Mouse (Mus musculus): ENCODE results near the gene Tmem253.

Gene Tmem253

DNA sequence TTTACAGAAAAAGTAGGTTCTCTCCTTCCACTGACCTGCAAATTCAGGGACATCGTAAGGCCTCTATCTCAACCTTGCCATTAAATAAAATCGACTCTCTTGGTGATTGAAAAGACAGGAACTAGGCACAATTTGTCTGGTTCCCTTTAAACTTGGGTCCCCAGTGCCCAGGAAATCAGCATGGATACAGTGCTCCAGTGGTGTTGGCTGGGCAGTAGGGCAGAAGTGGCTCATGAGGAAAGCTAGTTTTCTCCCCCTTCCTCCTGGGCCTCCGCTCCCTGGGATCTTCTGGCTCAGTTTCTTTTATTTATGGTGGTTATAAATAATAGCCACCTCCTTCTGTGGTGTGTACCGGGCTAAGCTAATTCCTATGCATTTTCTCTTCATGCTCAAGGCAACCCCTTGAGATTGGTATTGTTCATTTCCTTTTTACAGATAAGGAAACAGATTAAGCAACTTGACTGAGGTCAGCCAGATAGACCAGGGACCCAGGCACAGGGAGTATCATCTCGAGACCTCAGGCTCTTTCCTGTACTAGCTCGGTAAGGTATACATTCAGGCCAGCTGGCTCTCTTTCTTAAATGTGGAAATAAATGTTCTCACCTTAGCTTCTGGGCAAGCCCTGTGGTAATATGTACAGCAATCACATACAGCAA lies at the start of gene Tmem253:
Tmem253 (plus strand) TSS at position 214 of the 656 bp plus-strand sequence.
- no peak for DNase-seq (ENCODE audit: low read depth, low spot score)

- no peak for DNase-seq (ENCODE audit: low read depth, low spot score)
Measured at GRCm38 (mm10) chr14:51967400-51967799, 48.1 kb upstream of the Tmem253 start.

DNA sequence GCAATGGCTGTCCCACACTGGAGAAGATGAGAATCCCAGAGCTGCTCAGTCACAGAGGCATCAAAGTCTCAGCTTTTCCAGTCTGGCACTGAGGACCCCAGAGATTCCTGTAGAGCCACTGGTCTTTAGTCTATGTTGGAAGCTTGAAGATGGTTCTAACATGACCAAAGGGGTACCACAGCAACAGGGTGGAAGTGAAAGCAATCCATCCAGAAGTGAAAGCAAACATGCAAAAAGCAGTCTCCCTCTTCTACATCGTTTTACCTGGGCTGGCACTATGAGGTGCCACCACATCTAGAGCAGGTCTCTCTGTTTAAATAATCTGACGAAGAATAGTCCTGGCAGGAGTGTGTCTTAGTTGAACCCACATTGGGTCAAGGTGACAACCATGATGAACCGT lies 36.2 kb upstream of the Tmem253 start:
- DNase-seq (ENCODE audit: low read depth, low spot score): no peak

- DNase-seq (ENCODE audit: low read depth, low spot score): no peak
Measured at GRCm38 (mm10) chr14:51983251-51983650, 32.2 kb upstream of the Tmem253 start.

DNA sequence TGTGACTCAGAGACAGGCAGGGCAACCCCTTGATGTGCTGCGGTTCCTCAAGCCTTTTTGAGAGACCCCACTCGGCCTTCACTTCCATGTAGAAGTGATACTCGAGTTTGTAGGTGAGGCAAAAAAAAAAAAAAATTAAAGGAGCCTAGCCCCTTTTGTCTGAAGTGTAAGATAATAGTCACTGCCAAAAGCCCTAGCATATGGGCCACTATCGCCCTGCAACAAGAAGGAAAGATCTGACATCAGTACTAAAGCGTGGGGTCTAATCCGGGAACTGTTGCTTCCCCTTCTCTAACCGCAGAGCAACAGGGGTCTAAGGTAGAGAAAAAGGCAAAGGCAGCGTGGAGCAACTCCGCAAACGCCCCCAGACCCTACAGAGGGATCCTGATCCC lies 31.6 kb upstream of the Tmem253 start:
- no peak for DNase-seq (ENCODE audit: low read depth, low spot score)

DNA sequence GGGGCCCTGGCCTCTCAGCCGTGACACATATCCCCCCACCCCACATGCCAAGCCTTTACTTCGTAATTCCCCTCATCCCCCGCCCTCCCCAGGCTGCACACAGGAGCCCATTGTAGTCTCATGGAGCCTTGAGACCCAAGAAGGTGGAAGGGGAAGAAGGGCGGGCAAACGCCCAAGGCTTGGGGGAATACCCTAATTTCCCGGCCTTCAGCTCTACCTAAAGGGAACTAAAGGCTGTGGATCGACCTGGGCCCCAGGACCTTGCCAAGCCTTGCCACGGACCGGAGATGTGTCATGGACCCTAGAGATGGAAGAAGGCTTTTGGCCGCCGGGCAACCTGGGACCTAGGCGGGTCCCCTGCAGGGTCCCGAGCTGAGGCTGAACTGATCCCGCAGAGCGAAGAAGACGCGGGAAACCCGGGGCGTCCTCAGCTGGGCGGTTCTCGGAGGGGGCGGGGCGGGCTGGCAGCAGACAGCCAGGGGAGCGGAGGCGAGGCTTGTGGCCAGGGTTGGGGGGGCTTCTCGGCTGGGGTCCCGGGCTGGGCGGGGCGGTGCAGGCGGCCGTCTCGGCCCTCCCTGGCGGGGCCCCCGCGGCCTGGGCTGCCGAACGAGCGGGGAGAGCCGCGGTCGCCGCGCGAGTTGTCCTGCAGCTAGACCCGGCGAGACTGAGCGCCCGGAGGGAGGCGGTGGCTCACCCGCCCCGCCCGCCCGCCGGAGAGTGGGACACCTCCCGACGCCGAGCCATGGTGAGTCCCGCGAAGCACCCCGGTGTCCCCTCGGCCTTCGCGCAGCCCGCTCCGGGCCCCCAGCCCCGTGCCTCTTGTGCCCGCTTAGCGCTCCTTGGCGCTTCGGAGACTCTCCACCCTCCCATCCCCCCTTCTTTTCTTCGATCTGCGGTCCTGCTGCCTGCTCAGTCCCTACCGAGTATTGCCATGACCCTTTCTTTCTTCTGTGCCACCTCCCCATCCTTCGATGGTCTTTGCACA lies 30.9 kb upstream of the Tmem253 start, which contains the start of gene Arhgef40:
Arhgef40 (plus strand) TSS at position 473 of the 985 bp plus-strand sequence.
- DNase-seq (ENCODE audit: low read depth, low spot score): peak; percentile 62

DNA sequence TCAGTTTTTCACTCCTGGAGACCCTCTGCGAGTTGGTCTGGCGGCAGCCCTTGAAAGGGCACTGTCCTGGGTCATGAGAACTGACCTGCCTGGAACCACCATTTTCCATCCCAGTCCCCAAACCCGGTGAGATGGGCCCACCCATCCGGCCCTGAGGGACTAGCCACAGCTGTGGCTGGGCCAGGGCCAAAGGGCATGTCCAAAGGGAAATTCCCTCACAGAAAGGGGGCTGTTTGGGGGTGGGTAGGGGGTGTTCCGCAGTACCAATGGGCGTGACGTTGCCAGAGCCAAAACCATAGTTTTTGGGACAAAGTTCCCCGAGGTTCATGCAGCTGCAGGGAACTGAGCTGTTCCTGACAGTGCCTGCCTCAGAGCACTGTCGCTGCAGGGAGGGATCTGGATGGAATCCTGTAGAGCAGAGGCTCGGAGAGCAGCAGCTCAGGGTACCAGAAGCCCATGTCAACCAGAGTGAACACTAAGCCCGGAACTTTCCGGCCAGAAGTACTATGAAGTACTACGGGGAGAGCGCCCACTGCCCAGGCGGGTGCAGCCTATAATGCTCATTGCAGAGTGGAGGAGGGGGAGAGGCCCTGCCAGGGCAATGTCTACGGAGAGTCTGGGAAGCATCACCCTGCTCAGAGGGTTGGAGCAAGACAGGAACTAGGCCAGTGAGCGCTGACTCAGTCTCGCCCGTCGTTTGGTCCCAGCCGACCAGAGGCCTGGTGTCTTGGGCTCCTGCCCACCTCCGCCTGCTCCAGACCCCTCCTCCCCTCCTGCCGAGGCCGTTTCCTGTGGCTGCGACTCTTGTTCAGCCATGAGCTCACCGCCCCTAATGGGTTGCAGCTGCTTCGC lies 29.9 kb upstream of the Tmem253 start:
- peak; percentile 45 for DNase-seq (ENCODE audit: low read depth, low spot score)

GRCm38 (mm10) chr14:51986153-51986505 lies 29.3 kb upstream of the Tmem253 start:
- DNase-seq (ENCODE audit: low read depth, low spot score): no peak

GRCm38 (mm10) chr14:51987177-51987576 lies 28.3 kb upstream of the Tmem253 start:
- DNase-seq (ENCODE audit: low read depth, low spot score): no peak

DNA sequence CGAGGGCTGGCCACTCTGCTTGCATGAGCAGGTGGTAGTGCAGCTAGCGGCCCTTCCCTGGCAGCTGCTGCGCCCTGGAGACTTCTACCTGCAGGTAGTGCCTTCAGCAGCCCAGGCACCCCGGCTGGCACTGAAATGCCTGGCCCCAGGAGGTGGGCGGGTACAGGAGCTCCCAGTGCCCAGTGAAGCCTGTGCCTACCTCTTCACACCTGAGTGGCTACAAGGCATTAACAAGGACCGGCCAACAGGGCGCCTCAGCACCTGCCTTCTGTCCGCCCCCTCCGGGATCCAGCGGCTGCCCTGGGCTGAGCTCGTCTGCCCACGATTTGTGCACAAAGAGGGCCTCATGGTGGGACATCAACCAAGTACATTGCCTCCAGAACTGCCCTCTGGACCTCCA lies 26.7 kb upstream of the Tmem253 start:
- DNase-seq (ENCODE audit: low read depth, low spot score): peak; percentile 17

DNA sequence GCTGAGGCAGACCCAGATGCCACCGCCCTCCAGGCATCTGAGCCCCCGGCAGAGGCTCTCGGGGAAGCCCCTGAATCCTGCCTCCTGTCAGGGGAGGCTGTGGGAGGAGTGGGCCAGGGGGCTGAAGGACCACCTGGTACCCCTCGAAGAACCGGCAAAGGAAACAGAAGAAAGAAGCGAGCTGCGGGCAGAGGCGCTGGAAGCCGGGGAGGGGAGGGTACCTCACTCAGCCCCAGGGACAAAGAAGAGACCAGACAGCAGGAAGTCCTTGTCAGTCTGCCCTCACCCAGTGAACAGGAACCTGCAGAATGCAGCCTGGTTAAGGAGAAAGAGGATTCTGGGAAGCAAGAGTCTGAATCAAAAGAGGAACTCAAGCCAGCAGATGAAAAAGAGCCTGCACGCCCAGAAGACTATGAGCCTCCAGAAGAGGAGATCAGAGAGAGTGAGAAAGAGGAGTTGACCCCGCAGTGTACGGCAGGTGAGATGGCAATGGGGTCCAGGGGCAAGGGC lies 25.9 kb upstream of the Tmem253 start:
- DNase-seq (ENCODE audit: low read depth, low spot score): peak; percentile 17

DNA sequence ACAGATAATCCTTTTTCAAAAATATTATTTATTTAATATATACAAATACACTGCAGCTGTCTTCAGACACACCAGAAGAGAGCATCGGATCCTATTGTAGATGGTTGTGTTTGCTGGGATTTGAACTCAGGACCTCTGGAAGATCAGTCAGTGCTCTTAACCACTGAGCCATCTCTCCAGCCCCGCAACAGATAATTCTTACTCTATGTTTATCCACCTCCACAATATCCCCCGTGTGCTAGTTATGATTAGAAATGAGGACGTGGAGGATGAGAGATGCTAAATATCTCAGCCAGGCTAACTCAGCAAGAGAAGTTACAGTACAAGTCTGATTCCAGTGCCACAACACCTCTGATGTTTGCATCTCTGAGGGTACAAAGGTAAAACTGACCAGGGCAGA lies 21.0 kb upstream of the Tmem253 start:
- no peak for DNase-seq (ENCODE audit: low read depth, low spot score)

GRCm38 (mm10) chr14:51995219-51995871 lies 20.1 kb upstream of the Tmem253 start:
- no peak for DNase-seq (ENCODE audit: low read depth, low spot score)

DNA sequence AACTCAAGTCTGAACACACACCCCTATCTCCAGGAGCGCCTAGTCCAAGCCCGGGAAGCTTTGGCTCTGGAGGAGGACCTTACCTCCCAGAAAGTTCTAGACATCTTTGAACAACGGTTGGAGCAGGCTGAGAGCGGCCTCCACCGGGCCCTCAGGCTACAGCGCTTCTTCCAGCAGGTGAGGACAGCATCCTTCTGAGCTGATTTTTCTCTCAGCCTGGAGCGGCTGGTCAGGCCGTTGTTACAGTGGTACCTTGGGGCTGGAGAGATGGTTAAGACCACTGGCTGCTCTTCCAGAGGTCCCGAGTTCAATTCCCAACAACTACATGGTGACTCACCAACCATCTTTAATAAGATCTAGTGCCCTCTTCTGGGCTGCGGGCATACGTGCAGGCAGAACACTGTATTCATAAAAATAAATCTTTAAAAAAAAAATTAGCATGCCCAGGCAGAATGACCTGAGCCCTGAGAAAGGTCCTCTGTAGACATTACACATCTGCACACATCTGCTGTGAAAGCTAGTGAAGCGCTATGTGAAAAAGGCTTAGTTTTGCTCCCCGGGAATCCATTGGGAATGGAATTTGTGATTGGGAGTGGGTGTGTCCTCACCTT lies 19.1 kb upstream of the Tmem253 start:
- DNase-seq (ENCODE audit: low read depth, low spot score): no peak

DNA sequence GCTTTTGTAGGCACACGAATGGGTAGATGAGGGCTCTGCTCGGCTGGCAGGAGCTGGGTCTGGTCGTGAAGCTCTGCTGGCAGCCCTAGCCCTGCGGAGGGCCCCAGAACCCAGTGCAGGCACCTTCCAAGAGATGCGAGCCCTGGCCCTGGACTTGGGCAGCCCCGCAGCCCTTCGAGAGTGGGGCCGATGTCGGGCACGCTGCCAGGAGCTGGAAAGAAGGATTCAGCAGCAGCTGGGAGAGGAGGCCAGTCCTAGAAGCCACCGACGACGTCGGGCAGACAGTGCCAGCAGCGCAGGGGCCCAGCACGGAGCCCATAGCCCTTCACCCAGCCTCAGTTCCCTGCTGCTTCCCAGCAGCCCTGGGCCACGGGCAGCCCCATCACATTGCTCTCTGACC lies 18.6 kb upstream of the Tmem253 start:
- no peak for DNase-seq (ENCODE audit: low read depth, low spot score)

DNA sequence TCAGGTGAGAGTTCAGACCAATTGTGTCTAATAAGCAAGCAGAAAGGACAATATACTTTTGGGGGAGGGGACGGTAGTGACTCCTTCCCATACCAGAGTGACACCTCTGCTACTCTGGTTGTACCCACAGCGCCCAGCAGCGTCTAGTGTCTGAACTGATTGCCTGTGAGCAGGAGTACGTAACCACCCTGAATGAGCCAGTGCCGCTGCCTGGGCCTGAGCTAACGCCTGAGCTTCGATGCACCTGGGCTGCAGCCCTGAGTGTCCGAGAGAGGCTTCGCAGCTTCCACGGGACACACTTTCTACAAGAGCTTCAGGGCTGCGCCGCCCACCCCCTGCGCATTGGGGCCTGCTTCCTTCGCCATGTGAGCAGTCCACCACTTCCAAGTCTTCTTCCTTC lies 18.0 kb upstream of the Tmem253 start:
- DNase-seq (ENCODE audit: low read depth, low spot score): peak; percentile 58

- DNase-seq (ENCODE audit: low read depth, low spot score): peak; percentile 63
Measured at GRCm38 (mm10) chr14:52003981-52004495, 11.4 kb upstream of the Tmem253 start.

- DNase-seq (ENCODE audit: low read depth, low spot score): no peak
Measured at GRCm38 (mm10) chr14:52005141-52005540, 10.3 kb upstream of the Tmem253 start.

- no peak for DNase-seq (ENCODE audit: low read depth, low spot score)
Measured at GRCm38 (mm10) chr14:52005616-52006015, 9.8 kb upstream of the Tmem253 start.

GRCm38 (mm10) chr14:52006241-52006640 lies 9.2 kb upstream of the Tmem253 start:
- peak; percentile 66 for DNase-seq (ENCODE audit: low read depth, low spot score)
